Mouse (Mus musculus) limb, embryonic 12.5 days (tissue): ENCODE data around the gene Pdhx. TPM values are rescaled to one million over a fixed set of nuclear protein-coding genes. Genes with fewer than 3 reads are reported as not detected.

Experiments used
- ATAC-seq: fragments of 200-750 bp; cut with Nextera tagmentation; 2 replicates; pipeline ENCODE4 v1.8.0; 2017; ENCODE audit warnings: low read depth, moderate TSS enrichment; ENCODE audit not compliant: insufficient number of reproducible peaks, insufficient read depth, low FRiP score, low TSS enrichment
- H3K27ac ChIP-seq: fragments of 300-500 bp; sonication (generic); 2 replicates; pipeline ENCODE4 v1.5.1; 2016; ENCODE audit warnings: mild to moderate bottlenecking, moderate library complexity
- H3K27me3 ChIP-seq: fragments of 300-500 bp; sonication (generic); 2 replicates; pipeline ENCODE4 v1.6.1; 2016; ENCODE audit warnings: mild to moderate bottlenecking, moderate library complexity
- H3K36me3 ChIP-seq: fragments of 300-500 bp; sonication (generic); 2 replicates; pipeline ENCODE4 v1.6.1; 2016; ENCODE audit warnings: mild to moderate bottlenecking, moderate library complexity
- H3K4me1 ChIP-seq: fragments of 300-500 bp; sonication (generic); replicated peaks from 2 replicates; pipeline ENCODE4 v1.6.1; 2016
- H3K4me2 ChIP-seq: fragments of 300-500 bp; sonication (generic); 2 replicates; pipeline ENCODE4 v1.6.1; 2016; ENCODE audit warnings: mild to moderate bottlenecking, moderate library complexity
- H3K4me3 ChIP-seq: fragments of 300-500 bp; sonication (generic); replicated peaks from 2 replicates; pipeline ENCODE4 v1.5.1; 2016; ENCODE audit warnings: mild to moderate bottlenecking
- H3K9ac ChIP-seq: fragments of 300-500 bp; sonication (generic); replicated peaks from 2 replicates; pipeline ENCODE4 v1.6.1; 2016; ENCODE audit warnings: mild to moderate bottlenecking, moderate library complexity
- H3K9me3 ChIP-seq: fragments of 300-500 bp; sonication (generic); 2 replicates; pipeline ENCODE4 v1.6.1; 2016; ENCODE audit warnings: mild to moderate bottlenecking, moderate library complexity
- WGBS: fragments of 180-500 bp; shearing (Covaris S2); methylation state at CpG from one replicate; pipeline ENCODE4 v1.1.7; 2016; 5-methylcytosine and 5-hydroxymethylcytosine counted together
- polyA plus RNA-seq: library from polyadenylated mRNA; unstranded; fragments of >200 nt; fragmentation: Nextera tagmentation; extraction: Ambion mirVana; gene quantifications from 2 replicates; pipeline ENCODE4 v1.2.1, GENCODE M21; 2016

Gene Pdhx
- polyA plus RNA-seq, 1 experiment from 2014 or later: 40.5 TPM

GRCm38 (mm10) chr2:102986964-102987707 lies 86.2 kb downstream of the Pdhx start:
- no peaks in the 10 kb centered on the region; the same call in 1 of the 2 replicates for H3K27me3 ChIP-seq
- H3K4me2 ChIP-seq: no peak overlapping the region
- WGBS: 88% methylated on average over 6 of the region's 6 CpGs
- no peak for ATAC-seq
- no peaks in the 10 kb centered on the region for H3K9me3 ChIP-seq
- H3K4me1 ChIP-seq: no peaks in the 10 kb centered on the region
- no peak overlapping the region for H3K9ac ChIP-seq
- no peak overlapping the region for H3K27ac ChIP-seq
- no peak overlapping the region for H3K4me3 ChIP-seq
- H3K36me3 ChIP-seq: no peaks in the 10 kb centered on the region

GRCm38 (mm10) chr2:102986424-102986823 lies 86.9 kb downstream of the Pdhx start:
- 63% methylated on average over 3 of the region's 3 CpGs for WGBS
- no peak overlapping the region for H3K4me3 ChIP-seq
- H3K9me3 ChIP-seq: no peaks in the 10 kb centered on the region
- H3K9ac ChIP-seq: no peak overlapping the region
- no peak overlapping the region for H3K27ac ChIP-seq
- no peaks in the 10 kb centered on the region for H3K4me1 ChIP-seq
- H3K4me2 ChIP-seq: no peak overlapping the region
- ATAC-seq: no peak
- no peaks in the 10 kb centered on the region for H3K36me3 ChIP-seq
- H3K27me3 ChIP-seq: no peaks in the 10 kb centered on the region; the same call in 1 of the 2 replicates

- WGBS: 77% methylated on average over 2 of the region's 2 CpGs
Measured at GRCm38 (mm10) chr2:102982822-102983221, 90.5 kb downstream of the Pdhx start.

GRCm38 (mm10) chr2:102981446-102982314 lies 91.6 kb downstream of the Pdhx start:
- Histone ChIP-seq H3K27me3 (no peaks in the 10 kb centered on the region), H3K36me3 (no peaks in the 10 kb centered on the region), H3K9me3 (no peaks in the 10 kb centered on the region), H3K4me3 (no peak overlapping the region), H3K4me2 (no peak overlapping the region), H3K9ac (no peak overlapping the region), H3K27ac (no peak overlapping the region), H3K4me1 (no peaks in the 10 kb centered on the region)
- 87% methylated on average over 8 of the region's 8 CpGs for WGBS
- no peak for ATAC-seq

More at GRCm38 (mm10) chr2:102982822-102983221, 90.5 kb downstream of the Pdhx start:
- Histone ChIP-seq H3K9me3 (no peaks in the 10 kb centered on the region), H3K27me3 (no peaks in the 10 kb centered on the region), H3K27ac (no peak overlapping the region), H3K4me3 (no peak overlapping the region), H3K9ac (no peak overlapping the region), H3K36me3 (no peaks in the 10 kb centered on the region), H3K4me1 (no peaks in the 10 kb centered on the region), H3K4me2 (no peak overlapping the region)
- no peak for ATAC-seq

- no peaks in the 10 kb centered on the region for H3K4me1 ChIP-seq
- H3K27me3 ChIP-seq: no peaks in the 10 kb centered on the region
- no peak overlapping the region for H3K4me3 ChIP-seq
- WGBS: 74% methylated on average over 2 of the region's 2 CpGs
- no peaks in the 10 kb centered on the region for H3K36me3 ChIP-seq
- ATAC-seq: no peak
- H3K9ac ChIP-seq: no peak overlapping the region
- no peak overlapping the region for H3K27ac ChIP-seq
- no peaks in the 10 kb centered on the region for H3K9me3 ChIP-seq
- no peak overlapping the region for H3K4me2 ChIP-seq
Measured at GRCm38 (mm10) chr2:102980870-102981269, 92.4 kb downstream of the Pdhx start.

- no peak for ATAC-seq
- Histone ChIP-seq H3K9ac (no peak overlapping the region), H3K4me3 (no peak overlapping the region), H3K4me1 (no peaks in the 10 kb centered on the region), H3K27ac (no peak overlapping the region), H3K27me3 (no peaks in the 10 kb centered on the region), H3K4me2 (no peak overlapping the region), H3K9me3 (no peaks in the 10 kb centered on the region), H3K36me3 (no peaks in the 10 kb centered on the region)
- WGBS: 85% methylated on average over 2 of the region's 2 CpGs
Measured at GRCm38 (mm10) chr2:102979519-102979918, 93.8 kb downstream of the Pdhx start.

GRCm38 (mm10) chr2:102979112-102979511 lies 94.2 kb downstream of the Pdhx start:
- H3K9ac ChIP-seq: no peak overlapping the region
- H3K4me1 ChIP-seq: no peaks in the 10 kb centered on the region
- no peak overlapping the region for H3K4me2 ChIP-seq
- no peak for ATAC-seq
- H3K9me3 ChIP-seq: no peaks in the 10 kb centered on the region
- no peaks in the 10 kb centered on the region for H3K36me3 ChIP-seq
- no peaks in the 10 kb centered on the region for H3K27me3 ChIP-seq
- H3K4me3 ChIP-seq: no peak overlapping the region
- no peak overlapping the region for H3K27ac ChIP-seq

GRCm38 (mm10) chr2:102975358-102975945 lies 97.9 kb downstream of the Pdhx start:
- 79% methylated on average over 5 of the region's 5 CpGs for WGBS
- Histone ChIP-seq H3K9me3 (no peaks in the 10 kb centered on the region), H3K36me3 (no peaks in the 10 kb centered on the region), H3K9ac (no peak overlapping the region), H3K4me2 (no peak overlapping the region), H3K27ac (no peak overlapping the region), H3K4me1 (peaks cover 5% of the 10 kb centered on the region; the same call in 1 of the 2 replicates), H3K4me3 (no peak overlapping the region), H3K27me3 (no peaks in the 10 kb centered on the region)
- ATAC-seq: no peak

- WGBS: 85% methylated on average over 3 of the region's 3 CpGs
- Histone ChIP-seq H3K9me3 (no peaks in the 10 kb centered on the region), H3K4me1 (peaks cover 5% of the 10 kb centered on the region; the same call in 1 of the 2 replicates), H3K27me3 (no peaks in the 10 kb centered on the region), H3K4me2 (no peak overlapping the region), H3K9ac (no peak overlapping the region), H3K27ac (no peak overlapping the region), H3K36me3 (no peaks in the 10 kb centered on the region), H3K4me3 (no peak overlapping the region)
- no peak for ATAC-seq
Measured at GRCm38 (mm10) chr2:102973115-102973514, 100.2 kb downstream of the Pdhx start.

GRCm38 (mm10) chr2:102972575-102972974 lies 100.7 kb downstream of the Pdhx start:
- Histone ChIP-seq H3K27ac (no peak overlapping the region), H3K9me3 (no peaks in the 10 kb centered on the region), H3K36me3 (no peaks in the 10 kb centered on the region), H3K4me3 (no peak overlapping the region), H3K27me3 (no peaks in the 10 kb centered on the region), H3K4me1 (peaks cover 5% of the 10 kb centered on the region; the same call in 1 of the 2 replicates), H3K9ac (no peak overlapping the region), H3K4me2 (no peak overlapping the region)
- ATAC-seq: no peak
- WGBS: 45% methylated on average over 5 of the region's 5 CpGs

GRCm38 (mm10) chr2:102971951-102972350 lies 101.4 kb downstream of the Pdhx start:
- Histone ChIP-seq H3K27me3 (no peaks in the 10 kb centered on the region), H3K4me3 (no peak overlapping the region), H3K9ac (no peak overlapping the region), H3K4me2 (no peak overlapping the region), H3K9me3 (no peaks in the 10 kb centered on the region), H3K36me3 (no peaks in the 10 kb centered on the region), H3K4me1 (peaks cover 5% of the 10 kb centered on the region; the same call in 1 of the 2 replicates), H3K27ac (no peak overlapping the region)
- no peak for ATAC-seq
